Comparison of ENCODE assay signal across 8 mouse cellular contexts in genomic region chr9:29642997-29643657, GRCm38 (mm10).
DNase-seq lines count a peak whose midpoint lies in the region; ATAC-seq and TF ChIP-seq lines count a peak whose summit lies in the region.

No protein-coding gene starts in this region.

- intact Hi-C loops in heart, adult 2 months (cut with DNase I), result loop anchor here (2.0 to 5.0 kb wide), 2 partner anchors 441 to 1382 kb away; no protein-coding TSS in a partner anchor

- DNase-seq in ES-E14 (ENCODE audit: low read depth, low spot score), result peak; percentile 67
- DNase-seq in adrenal gland, adult 2 months, result peak; percentile 60
- DNase-seq in embryo, embryonic 11 days, result peak; percentile 76
- peak; percentile 24 to 60 for DNase-seq in heart, adult 2 months
- peak; percentile 76 for DNase-seq in layer of hippocampus, adult 11-12 months (ENCODE audit: low spot score)
- peak; percentile 86 for DNase-seq in lung, embryonic 14.5 days
- DNase-seq in right cerebral cortex, adult 18-20 months, result peak; percentile 84

- H3K27me3 ChIP-seq in heart, adult 2 months (ENCODE audit: control insufficient read depth, insufficient read depth, low read length), result no peaks in the 10 kb centered on the region
- H3K27me3 ChIP-seq in lung, embryonic 14.5 days (ENCODE audit: insufficient read depth, low read length), result peaks cover 16% of the 10 kb centered on the region; the same call in 1 of the 2 replicates

- no peak for TF ChIP-seq POLR2A in heart, adult 2 months (IDR thresholded peaks at IDR 0.05; ENCODE audit: insufficient read depth, low read depth, low read length)

- peak; percentile 47; the same call in 1 of the 2 replicates for ATAC-seq in lung, embryonic 14.5 days (ENCODE audit: insufficient read depth)
- no peak for ATAC-seq in erythroblast, adult 5-6 weeks (replicated peaks; ENCODE audit: low FRiP score, poor library complexity, severe bottlenecking)

- no peak for TF ChIP-seq EP300 in heart, adult 2 months (IDR thresholded peaks at IDR 0.05; ENCODE audit: insufficient read depth, low read depth, low read length)

- H3K36me3 ChIP-seq in ES-E14 (ENCODE audit: control insufficient read depth, insufficient read depth, low read length, poor library complexity, severe bottlenecking), result no peaks in the 10 kb centered on the region
- H3K36me3 ChIP-seq in heart, adult 2 months (ENCODE audit: control insufficient read depth, insufficient read depth, low read length), result no peaks in the 10 kb centered on the region
- H3K36me3 ChIP-seq in lung, embryonic 14.5 days (ENCODE audit: insufficient read depth), result no peaks in the 10 kb centered on the region

- WGBS in heart, adult 2 months, result 18% methylated on average over 11 of the region's 11 CpGs
- WGBS in lung, embryonic 14.5 days, result 20% methylated on average over 11 of the region's 11 CpGs

- no peak overlapping the region for H3K9ac ChIP-seq in ES-E14 (ENCODE audit: insufficient read depth, low read depth, low read length, poor library complexity, severe bottlenecking)
- H3K9ac ChIP-seq in heart, adult 2 months (ENCODE audit: low read depth, low read length), result no peak overlapping the region
- no peak overlapping the region for H3K9ac ChIP-seq in lung, embryonic 14.5 days

- in situ Hi-C loops in ES-E14 (cut with MboI; ENCODE audit: low sequenced_read_pairs in 2 of 2, unreplicated experiment in 2 of 2), result loop anchor here in 1 of 2 experiments (25.0 kb wide), 1 partner anchor 1381 kb away; no protein-coding TSS in a partner anchor

- H3K4me2 ChIP-seq in lung, embryonic 14.5 days, result no peak overlapping the region

- H3K79me2 ChIP-seq in heart, adult 2 months (replicated peaks; ENCODE audit: control insufficient read depth, insufficient read depth, low read length), result no peaks in the 10 kb centered on the region

- TF ChIP-seq CTCF in heart, adult 2 months (IDR thresholded peaks at IDR 0.05), result peak; percentile 91
- peak; percentile 85 for TF ChIP-seq CTCF in lung, embryonic 14.5 days (IDR thresholded peaks at IDR 0.05; ENCODE audit: low read depth)

- H3K4me3 ChIP-seq in ES-E14 (ENCODE audit: insufficient read depth in 1 of 2, low read depth in 1 of 2, low read length in 2 of 2, poor library complexity in 1 of 2, severe bottlenecking in 1 of 2), result no peak overlapping the region
- H3K4me3 ChIP-seq in heart, adult 2 months, result no peak overlapping the region
- H3K4me3 ChIP-seq in lung, embryonic 14.5 days (ENCODE audit: low read depth, low read length), result no peak overlapping the region

- no peaks in the 10 kb centered on the region for H3K4me1 ChIP-seq in ES-E14 (ENCODE audit: control insufficient read depth in 2 of 2, insufficient read depth in 2 of 2, low read length in 2 of 2, poor library complexity in 1 of 2)
- no peaks in the 10 kb centered on the region for H3K4me1 ChIP-seq in heart, adult 2 months (ENCODE audit: control insufficient read depth, insufficient read depth, low read length)
- H3K4me1 ChIP-seq in lung, embryonic 14.5 days (ENCODE audit: insufficient read depth), result no peaks in the 10 kb centered on the region

- no peaks in the 10 kb centered on the region for H3K9me3 ChIP-seq in ES-E14 (ENCODE audit: control insufficient read depth, insufficient read depth, low read depth, low read length)
- H3K9me3 ChIP-seq in lung, embryonic 14.5 days (ENCODE audit: low read depth, low read length), result no peaks in the 10 kb centered on the region

- H3K27ac ChIP-seq in ES-E14 (ENCODE audit: insufficient read depth, low read depth, low read length, poor library complexity, severe bottlenecking), result no peak overlapping the region
- H3K27ac ChIP-seq in heart, adult 2 months, result no peak overlapping the region
- H3K27ac ChIP-seq in lung, embryonic 14.5 days (ENCODE audit: low read depth), result no peak overlapping the region

TF ChIP-seq in ES-E14, 5 proteins besides CTCF, POLR2A, EP300 and RAD21:
- peak; percentile 47; the same call in 1 of the 2 replicates for TF ChIP-seq ZNF384 (IDR thresholded peaks at IDR 0.05; ENCODE audit: low read depth, low read length)
- TF ChIP-seq CHD2 (IDR thresholded peaks at IDR 0.05; ENCODE audit: low read depth, low read length), result no peak
- no peak for TF ChIP-seq MAFK (IDR thresholded peaks at IDR 0.05; ENCODE audit: insufficient read depth, low read depth, low read length)
- 0 out of 2 replicates have a peak, but pooled peaks have one; percentile 44 for TF ChIP-seq ZC3H11A (IDR thresholded peaks at IDR 0.05; ENCODE audit: borderline replicate concordance, low read depth, low read length)
- TF ChIP-seq HCFC1 (IDR thresholded peaks at IDR 0.05; ENCODE audit: borderline replicate concordance, insufficient read depth, low read length), result no peak
